Mouse (Mus musculus) midbrain, embryonic 15.5 days (tissue): ENCODE data around the gene Rab17. TPM values are rescaled to one million over a fixed set of nuclear protein-coding genes. Genes with fewer than 3 reads are reported as not detected.
A peak's percentile ranks its signal among the peaks of the same experiment; 100 is the strongest.

Source experiments
- ATAC-seq: fragments of 200-750 bp; cut with Nextera tagmentation; replicated peaks from 2 replicates; pipeline ENCODE4 v1.8.0; 2017; ENCODE audit warnings: moderate TSS enrichment
- H3K27ac ChIP-seq: fragments of 300-500 bp; sonication (generic); 2 replicates; pipeline ENCODE4 v1.5.1; 2015; ENCODE audit warnings: mild to moderate bottlenecking, inconsistent platforms
- H3K27me3 ChIP-seq: fragments of 300-500 bp; sonication (generic); replicated peaks from 2 replicates; pipeline ENCODE4 v1.6.1; 2015; ENCODE audit warnings: inconsistent platforms
- H3K36me3 ChIP-seq: fragments of 300-500 bp; sonication (generic); replicated peaks from 2 replicates; pipeline ENCODE4 v1.6.1; 2015; ENCODE audit warnings: inconsistent platforms
- H3K4me1 ChIP-seq: fragments of 300-500 bp; sonication (generic); 2 replicates; pipeline ENCODE4 v1.6.1; 2015; ENCODE audit warnings: inconsistent platforms
- H3K4me2 ChIP-seq: fragments of 300-500 bp; sonication (generic); 2 replicates; pipeline ENCODE4 v1.6.1; 2015; ENCODE audit warnings: inconsistent platforms, mild to moderate bottlenecking, moderate library complexity
- H3K4me3 ChIP-seq: fragments of 300-500 bp; sonication (generic); 2 replicates; pipeline ENCODE4 v1.5.1; 2015; ENCODE audit warnings: mild to moderate bottlenecking, inconsistent platforms
- H3K9ac ChIP-seq: fragments of 300-500 bp; sonication (generic); 2 replicates; pipeline ENCODE4 v1.6.1; 2015; ENCODE audit warnings: mild to moderate bottlenecking, inconsistent platforms
- H3K9me3 ChIP-seq: fragments of 300-500 bp; sonication (generic); 2 replicates; pipeline ENCODE4 v1.6.1; 2016; ENCODE audit warnings: inconsistent platforms
- WGBS: fragments of 180-500 bp; shearing (Covaris S2); methylation state at CpG from one replicate; pipeline ENCODE4 v1.1.7; 2015; ENCODE audit warnings: mixed read lengths; 5-methylcytosine and 5-hydroxymethylcytosine counted together
- polyA plus RNA-seq: library from polyadenylated mRNA; unstranded; fragments of >200 nt; fragmentation: Nextera tagmentation; extraction: Ambion mirVana; gene quantifications from 2 replicates; pipeline ENCODE4 v1.2.1, GENCODE M21; 2015

The Rab17 gene
- polyA plus RNA-seq, 1 experiment from 2014 or later: 0.18 TPM

- Histone ChIP-seq H3K4me1 (peaks cover under 1% of the 10 kb centered on the region), H3K36me3 (no peaks in the 10 kb centered on the region), H3K9me3 (no peaks in the 10 kb centered on the region), H3K27ac (no peak overlapping the region), H3K4me3 (no peak overlapping the region), H3K9ac (no peak overlapping the region), H3K27me3 (no peaks in the 10 kb centered on the region), H3K4me2 (no peak overlapping the region)
- 81% methylated on average over 10 of the region's 10 CpGs for WGBS
- no peak for ATAC-seq
These were observed 11.3 kb upstream of the Rab17 start for GRCm38 (mm10) chr1:90980638-90981330.

GRCm38 (mm10) chr1:90975960-90976359, 6.5 kb upstream of the Rab17 start:
- no peaks in the 10 kb centered on the region; the same call in 1 of the 2 replicates for H3K27me3 ChIP-seq
- peaks cover 31% of the 10 kb centered on the region for H3K4me1 ChIP-seq
- WGBS: 48% methylated on average over 4 of the region's 4 CpGs
- H3K36me3 ChIP-seq: no peaks in the 10 kb centered on the region
- H3K27ac ChIP-seq: peak overlapping the region; percentile 3; the same call in 1 of the 2 replicates
- no peak overlapping the region for H3K4me2 ChIP-seq
- no peak overlapping the region for H3K9ac ChIP-seq
- H3K9me3 ChIP-seq: no peaks in the 10 kb centered on the region
- no peak overlapping the region for H3K4me3 ChIP-seq
- ATAC-seq: peak; percentile 28; the same call in 1 of the 2 replicates

GRCm38 (mm10) chr1:90974906-90975649, 5.6 kb upstream of the Rab17 start:
- Histone ChIP-seq H3K9me3 (no peaks in the 10 kb centered on the region), H3K4me3 (no peak overlapping the region), H3K36me3 (no peaks in the 10 kb centered on the region), H3K4me2 (peak overlapping the region; percentile 32), H3K27me3 (no peaks in the 10 kb centered on the region; the same call in 1 of the 2 replicates), H3K27ac (peak overlapping the region; percentile 3; the same call in 1 of the 2 replicates), H3K4me1 (peaks cover 31% of the 10 kb centered on the region), H3K9ac (no peak overlapping the region)
- WGBS: 4% methylated on average over 12 of the region's 12 CpGs
- ATAC-seq: peak; percentile 69

GRCm38 (mm10) chr1:90973574-90973911, 4.1 kb upstream of the Rab17 start:
- no peaks in the 10 kb centered on the region for H3K9me3 ChIP-seq
- no peaks in the 10 kb centered on the region; the same call in 1 of the 2 replicates for H3K27me3 ChIP-seq
- no peak overlapping the region for H3K9ac ChIP-seq
- peaks cover 31% of the 10 kb centered on the region for H3K4me1 ChIP-seq
- H3K36me3 ChIP-seq: no peaks in the 10 kb centered on the region
- 0 out of 2 replicates have a peak, but pooled peaks have one; percentile 21 for ATAC-seq
- no peak overlapping the region for H3K4me2 ChIP-seq
- no peak overlapping the region for H3K27ac ChIP-seq
- WGBS: 89% methylated on average over 2 of the region's 2 CpGs
- no peak overlapping the region for H3K4me3 ChIP-seq

GRCm38 (mm10) chr1:90972911-90973573, 3.6 kb upstream of the Rab17 start:
- H3K9ac ChIP-seq: no peak overlapping the region
- WGBS: 21% methylated on average over 9 of the region's 9 CpGs

GRCm38 (mm10) chr1:90969881-90970390, 475 bp upstream of the Rab17 start:
- Histone ChIP-seq H3K4me1 (peaks cover 22% of the 10 kb centered on the region), H3K27ac (no peak overlapping the region), H3K36me3 (no peaks in the 10 kb centered on the region), H3K9ac (no peak overlapping the region), H3K4me2 (no peak overlapping the region), H3K9me3 (no peaks in the 10 kb centered on the region), H3K4me3 (no peak overlapping the region), H3K27me3 (no peaks in the 10 kb centered on the region; the same call in 1 of the 2 replicates)
- 77% methylated on average over 10 of the region's 10 CpGs for WGBS
- ATAC-seq: no peak

More at GRCm38 (mm10) chr1:90972911-90973573, 3.6 kb upstream of the Rab17 start:
- peak; percentile 74 for ATAC-seq
- H3K4me1 ChIP-seq: peaks cover 31% of the 10 kb centered on the region
- no peaks in the 10 kb centered on the region for H3K36me3 ChIP-seq
- no peak overlapping the region for H3K27ac ChIP-seq
- H3K27me3 ChIP-seq: no peaks in the 10 kb centered on the region; the same call in 1 of the 2 replicates
- peak overlapping the region; percentile 10; the same call in 1 of the 2 replicates for H3K4me2 ChIP-seq
- no peaks in the 10 kb centered on the region for H3K9me3 ChIP-seq
- no peak overlapping the region for H3K4me3 ChIP-seq

- no peak overlapping the region for H3K4me2 ChIP-seq
- no peak overlapping the region for H3K9ac ChIP-seq
- WGBS: 76% methylated on average over 4 of the region's 4 CpGs
- no peak overlapping the region for H3K4me3 ChIP-seq
- H3K27me3 ChIP-seq: no peaks in the 10 kb centered on the region; the same call in 1 of the 2 replicates
- no peak overlapping the region for H3K27ac ChIP-seq
- no peaks in the 10 kb centered on the region for H3K36me3 ChIP-seq
- no peak for ATAC-seq
- H3K9me3 ChIP-seq: no peaks in the 10 kb centered on the region
- H3K4me1 ChIP-seq: peaks cover 9% of the 10 kb centered on the region
These were observed 812 bp downstream of the Rab17 start for GRCm38 (mm10) chr1:90968649-90969048.

- Histone ChIP-seq H3K36me3 (no peaks in the 10 kb centered on the region), H3K4me3 (no peak overlapping the region), H3K4me2 (no peak overlapping the region), H3K27ac (no peak overlapping the region), H3K9me3 (no peaks in the 10 kb centered on the region), H3K9ac (no peak overlapping the region), H3K27me3 (no peaks in the 10 kb centered on the region; the same call in 1 of the 2 replicates), H3K4me1 (0 out of 2 replicates have a peak, but pooled peaks cover 6% of the 10 kb centered on the region)
- 57% methylated on average over 7 of the region's 7 CpGs for WGBS
- ATAC-seq: no peak
These were observed 1.9 kb downstream of the Rab17 start for GRCm38 (mm10) chr1:90967583-90967982.

GRCm38 (mm10) chr1:90962994-90963393, 6.5 kb downstream of the Rab17 start:
- Histone ChIP-seq H3K9me3 (no peaks in the 10 kb centered on the region), H3K36me3 (no peaks in the 10 kb centered on the region), H3K9ac (no peak overlapping the region), H3K4me2 (no peak overlapping the region), H3K27ac (no peak overlapping the region), H3K27me3 (0 out of 2 replicates have a peak, but pooled peaks cover 2% of the 10 kb centered on the region), H3K4me3 (no peak overlapping the region), H3K4me1 (0 out of 2 replicates have a peak, but pooled peaks cover 6% of the 10 kb centered on the region)
- no peak for ATAC-seq
- 38% methylated on average over 3 of the region's 3 CpGs for WGBS

GRCm38 (mm10) chr1:90962526-90962925, 6.9 kb downstream of the Rab17 start:
- WGBS: 41% methylated on average over 4 of the region's 4 CpGs
- H3K9me3 ChIP-seq: no peaks in the 10 kb centered on the region
- H3K4me2 ChIP-seq: no peak overlapping the region
- H3K4me3 ChIP-seq: no peak overlapping the region
- no peaks in the 10 kb centered on the region for H3K36me3 ChIP-seq
- H3K27me3 ChIP-seq: 0 out of 2 replicates have a peak, but pooled peaks cover 5% of the 10 kb centered on the region
- ATAC-seq: no peak
- H3K9ac ChIP-seq: no peak overlapping the region
- H3K4me1 ChIP-seq: 0 out of 2 replicates have a peak, but pooled peaks cover 6% of the 10 kb centered on the region
- H3K27ac ChIP-seq: no peak overlapping the region

GRCm38 (mm10) chr1:90956245-90957096, 13.0 kb downstream of the Rab17 start:
- peak; percentile 82 for ATAC-seq
- H3K36me3 ChIP-seq: no peaks in the 10 kb centered on the region
- H3K4me3 ChIP-seq: no peak overlapping the region
- no peak overlapping the region for H3K4me2 ChIP-seq
- 0 out of 2 replicates have a peak, but pooled peaks cover 5% of the 10 kb centered on the region for H3K27me3 ChIP-seq
- 33% methylated on average over 7 of the region's 7 CpGs for WGBS
- H3K9me3 ChIP-seq: no peaks in the 10 kb centered on the region
- H3K9ac ChIP-seq: no peak overlapping the region
- H3K4me1 ChIP-seq: no peaks in the 10 kb centered on the region
- H3K27ac ChIP-seq: no peak overlapping the region
